24 mouse cellular contexts compared by ENCODE assay signal in genomic region chr17:35554321-35554720, GRCm38 (mm10). TPM values are rescaled to one million over a fixed set of nuclear protein-coding genes. Genes with fewer than 3 reads are reported as not detected.
"Had no signal": no experiment of that assay in that cellular context is flagged by ENCODE, and none has a peak within 500 bp of the region (broad histone marks: within the 10 kb centered on the region; RNA-seq: fewer than 3 reads in every experiment).

No protein-coding gene starts in this region.

- H3K4me2 ChIP-seq: lung, embryonic 14.5 days; midbrain, embryonic 11.5 days; midbrain, embryonic 13.5 days; midbrain, embryonic 15.5 days; neural tube, embryonic 12.5 days; stomach, embryonic 15.5 days had no signal

- H3K4me3 ChIP-seq: megakaryocyte, embryonic 14.5 days; midbrain, embryonic 13.5 days; midbrain, embryonic 15.5 days; neural tube, embryonic 12.5 days; stomach, embryonic 15.5 days had no signal

- H3K27me3 ChIP-seq: midbrain, embryonic 13.5 days; midbrain, embryonic 15.5 days; neural tube, embryonic 12.5 days; stomach, embryonic 15.5 days had no signal

- H3K36me3 ChIP-seq: midbrain, embryonic 13.5 days; midbrain, embryonic 15.5 days; neural tube, embryonic 12.5 days; stomach, embryonic 15.5 days had no signal

- H3K9ac ChIP-seq: lung, embryonic 14.5 days; midbrain, embryonic 13.5 days; midbrain, embryonic 15.5 days; neural tube, embryonic 12.5 days; stomach, embryonic 15.5 days had no signal

- H3K4me1 ChIP-seq: midbrain, embryonic 13.5 days; midbrain, embryonic 15.5 days; neural tube, embryonic 12.5 days had no signal

- H3K9me3 ChIP-seq: midbrain, embryonic 13.5 days; midbrain, embryonic 15.5 days; neural tube, embryonic 12.5 days; stomach, embryonic 15.5 days had no signal

- DNase-seq: lung, adult 18-20 months; lung, embryonic 14.5 days; lung, postnatal 10 days; lung, postnatal 36 days; right cerebral cortex, postnatal 14 days; thymus, adult 2 months; thymus, postnatal 25 days; thymus, postnatal 4 days had no signal

- H3K27ac ChIP-seq: macrophage; midbrain, embryonic 13.5 days; midbrain, embryonic 15.5 days; neural tube, embryonic 12.5 days; stomach, embryonic 15.5 days; stomach, postnatal 0 days had no signal

RNA-seq across cellular contexts. Expression of gene Cdsn, which starts 2.4 kb away (rescaled TPM):
- total RNA-seq: megakaryocyte progenitor cell, adult 5-6 weeks; monocyte, adult 5-6 weeks; neutrophil, adult 5-6 weeks had no signal
- polyA plus RNA-seq: macrophage; neural tube, embryonic 12.5 days had no signal

RNA-seq across cellular contexts. Expression of gene 2300002M23Rik, which starts 12.9 kb away (rescaled TPM):
- total RNA-seq: megakaryocyte progenitor cell, adult 5-6 weeks; midbrain, postnatal 0 days; monocyte, adult 5-6 weeks; neutrophil, adult 5-6 weeks had no signal
- polyA plus RNA-seq: liver, embryonic 16.5 days; lung, embryonic 14.5 days; macrophage; midbrain, embryonic 11.5 days; midbrain, embryonic 13.5 days; midbrain, embryonic 15.5 days; midbrain, postnatal 0 days; neural tube, embryonic 12.5 days; neural tube, embryonic 14.5 days; spleen, adult 2 months; urinary bladder, adult 2 months had no signal

RNA-seq across cellular contexts. Expression of gene Psors1c2, which starts 21.3 kb away (rescaled TPM):
- total RNA-seq: megakaryocyte progenitor cell, adult 5-6 weeks; midbrain, postnatal 0 days; monocyte, adult 5-6 weeks; neutrophil, adult 5-6 weeks had no signal
- polyA plus RNA-seq: macrophage had no signal
